Mouse (Mus musculus) layer of hippocampus, adult 11-12 months (tissue): ENCODE results near the gene Ipo9.
"Not testable (repeated sequence)": the region's sequence is repeated elsewhere in the genome, so short reads cannot be mapped to it uniquely, and the experiment has no call there.

ENCODE experiments used
- DNase-seq: peaks from one replicate; pipeline ENCODE4 v3.0.0; 2022; ENCODE audit warnings: low spot score

Ipo9 gene

DNA sequence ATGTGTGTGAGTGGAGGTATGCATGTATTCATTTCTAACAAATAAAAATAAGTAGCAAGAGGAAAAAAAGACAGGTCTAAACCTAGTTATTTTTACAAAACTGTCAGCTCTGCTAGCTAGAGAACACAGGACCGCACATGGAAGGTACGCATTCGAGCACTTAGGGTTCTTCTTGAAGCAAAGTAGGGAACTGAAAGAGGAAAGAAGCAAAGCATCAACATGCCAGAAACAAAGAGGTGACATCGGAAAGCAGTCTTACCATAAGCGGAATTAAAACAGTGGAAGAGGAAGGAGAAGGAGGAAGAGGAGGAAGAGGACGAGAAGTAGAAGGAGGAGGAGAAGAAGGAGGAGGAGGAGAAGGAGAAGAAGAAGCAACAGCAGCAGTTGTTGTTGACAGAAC, 2.9 kb downstream of the Ipo9 start:
- DNase-seq: no peak

DNA sequence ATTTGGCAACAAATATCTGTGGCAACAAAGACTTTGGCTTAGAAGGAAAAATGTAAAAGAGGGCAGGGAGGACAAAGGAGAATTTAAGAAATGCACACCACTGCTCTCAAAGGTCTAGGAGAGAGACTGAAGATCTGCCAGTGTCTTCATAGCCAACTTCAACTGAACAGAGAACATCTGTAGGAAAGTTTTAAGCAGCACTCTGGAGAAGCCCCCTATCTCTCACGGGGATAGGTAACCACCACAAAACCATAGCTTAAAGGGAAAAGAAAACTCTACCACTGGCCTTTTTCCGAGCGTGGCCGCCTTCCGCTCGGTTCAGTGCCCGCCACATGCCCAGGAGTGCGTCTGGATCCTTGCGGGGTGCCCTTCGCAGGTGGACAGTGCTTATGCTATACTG, 3.7 kb downstream of the Ipo9 start:
- no peak for DNase-seq

DNA sequence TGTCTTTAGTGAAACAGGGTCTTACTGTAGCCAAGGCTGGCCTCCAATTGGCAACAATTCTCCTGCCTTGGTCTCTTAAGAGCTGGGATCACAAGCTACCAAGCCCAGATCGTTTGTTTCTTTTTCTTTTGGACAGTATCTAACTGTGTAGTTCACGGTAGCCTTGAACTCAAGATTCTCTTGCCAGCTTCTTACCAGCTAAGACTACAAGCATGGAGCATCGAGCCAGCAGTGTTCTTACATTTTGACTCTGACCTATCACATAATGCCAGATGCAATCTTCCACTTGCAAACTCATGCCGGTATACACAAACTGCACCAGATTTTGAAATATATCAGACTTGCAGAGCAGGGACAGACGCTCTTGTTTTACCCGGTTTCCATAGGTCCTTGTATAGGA, 7.5 kb downstream of the Ipo9 start:
- no peak for DNase-seq

DNA sequence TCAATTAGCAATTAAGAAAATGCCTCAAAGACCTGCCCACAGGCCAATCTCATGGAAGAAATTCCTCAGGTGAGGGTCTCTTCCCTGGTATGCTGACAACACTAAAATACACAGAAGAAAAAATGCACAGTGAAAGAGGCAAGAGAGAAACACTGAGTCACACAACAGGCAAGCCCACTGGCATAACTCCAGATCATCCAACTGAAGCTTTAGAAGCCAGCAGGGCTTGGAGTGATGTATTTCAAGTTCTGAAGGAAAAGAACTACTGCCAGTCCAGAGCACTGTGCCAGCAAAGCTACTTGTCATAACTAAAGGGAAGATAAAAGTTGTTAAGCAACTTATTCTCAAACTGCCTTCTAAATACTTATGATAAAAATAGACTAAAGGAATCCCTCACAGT, 16.3 kb downstream of the Ipo9 start:
- no peak for DNase-seq

DNA sequence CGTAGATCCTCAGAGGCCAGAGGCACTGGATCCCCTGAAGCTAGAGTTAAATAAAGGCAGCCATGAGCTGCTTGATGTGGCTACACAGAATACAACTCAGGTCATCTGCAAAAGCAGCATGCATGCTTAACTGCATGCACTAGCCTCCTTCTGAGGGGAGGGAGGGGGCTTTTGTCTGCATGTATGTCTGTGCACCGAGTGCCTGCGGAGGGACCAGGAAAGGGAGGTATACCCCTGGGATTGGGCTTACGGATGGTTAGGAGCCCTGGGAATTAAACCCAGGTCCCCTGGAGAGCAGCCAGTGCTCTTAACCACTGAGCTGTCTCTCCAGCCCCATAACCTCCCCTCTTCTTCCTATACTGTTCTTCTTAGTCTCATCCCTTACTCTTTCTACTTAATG, 18.2 kb downstream of the Ipo9 start:
- no peak for DNase-seq

DNA sequence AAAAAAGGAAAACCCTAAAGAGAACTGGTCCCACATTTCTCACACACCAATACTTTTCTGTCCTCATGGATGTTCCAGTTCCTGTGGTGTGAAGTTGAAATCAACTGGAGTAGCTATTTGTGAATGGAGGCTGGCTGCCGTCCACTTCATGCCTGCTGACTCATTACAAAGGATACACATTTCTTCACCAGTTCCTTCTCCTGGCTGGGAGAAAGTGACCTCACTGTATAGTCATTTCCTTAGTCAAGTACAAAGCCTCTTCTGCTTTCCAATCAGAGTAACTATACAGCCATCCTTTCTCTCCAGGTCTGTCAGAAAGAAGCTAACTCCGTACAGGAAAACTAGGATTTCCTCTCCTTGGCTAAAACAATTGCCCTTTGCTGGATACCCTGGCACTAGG, 19.3 kb downstream of the Ipo9 start:
- no peak for DNase-seq

DNA sequence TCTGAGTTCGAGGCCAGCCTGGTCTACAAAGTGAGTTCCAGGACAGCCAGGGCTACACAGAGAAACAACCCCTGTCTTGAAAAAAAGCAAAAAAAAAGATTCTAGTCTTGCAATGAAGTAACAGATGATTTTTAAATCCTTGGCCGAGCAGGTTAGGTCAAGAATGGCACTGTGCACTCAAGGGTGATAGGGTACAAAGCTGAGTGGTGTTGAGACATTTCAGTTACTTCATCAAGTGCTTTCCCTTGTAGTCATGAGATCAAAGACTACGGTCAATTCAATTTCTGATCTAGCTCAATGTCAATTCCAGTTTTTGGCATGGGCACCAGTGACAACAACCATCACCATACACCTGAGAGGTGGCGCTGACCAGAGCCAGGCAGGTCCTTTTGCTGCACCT, 21.3 kb downstream of the Ipo9 start:
- no peak for DNase-seq

DNA sequence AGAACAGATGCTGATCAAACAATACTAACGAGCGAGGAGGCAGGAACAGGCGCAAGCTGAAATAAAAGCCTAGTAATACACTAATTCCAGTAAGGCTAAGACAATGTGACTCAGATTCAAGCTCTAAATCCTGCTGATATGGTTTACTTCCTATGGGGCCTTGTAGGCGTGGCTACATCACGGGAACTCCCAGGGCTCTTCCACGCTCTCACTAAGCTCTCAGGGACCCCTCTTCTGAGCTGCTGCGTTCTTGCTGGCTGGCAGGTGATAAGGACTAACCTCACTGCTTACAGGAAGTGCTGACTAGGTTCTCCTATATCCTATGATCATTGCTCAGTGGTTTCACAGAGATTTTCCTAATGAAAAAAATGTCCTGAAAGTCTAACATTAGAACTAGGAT, 24.9 kb downstream of the Ipo9 start:
- no peak for DNase-seq

DNA sequence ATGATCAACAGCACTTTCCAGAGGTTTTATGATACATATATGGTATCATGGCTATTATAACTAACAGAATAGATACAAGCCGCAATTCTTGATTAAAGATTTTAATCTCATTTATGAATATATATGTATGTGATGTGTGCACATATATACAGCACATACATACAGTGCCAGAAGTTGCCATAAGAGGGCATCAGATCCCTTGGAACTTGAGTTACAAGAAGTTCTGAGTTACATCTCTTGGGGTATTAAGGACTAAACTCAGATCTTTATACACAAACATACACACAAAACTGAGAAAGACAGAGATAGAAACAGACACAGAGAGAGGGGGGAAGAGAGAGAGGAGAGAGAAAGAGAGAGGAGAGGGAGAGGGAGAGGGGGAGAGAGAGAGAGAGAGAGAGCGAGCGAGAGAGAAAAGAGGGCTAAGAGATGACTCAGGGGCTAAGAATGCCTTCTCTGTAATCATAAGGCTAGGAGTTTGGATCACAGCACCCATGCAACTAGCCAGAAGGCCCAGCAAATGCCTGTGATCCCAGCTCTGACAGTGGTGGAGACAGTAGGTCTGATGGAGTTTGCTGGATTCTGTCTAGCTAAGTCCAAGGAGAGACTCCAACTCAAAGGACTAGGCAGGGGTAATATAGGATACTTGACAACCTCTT, 28.7 kb downstream of the Ipo9 start:
- DNase-seq: no peak

DNA sequence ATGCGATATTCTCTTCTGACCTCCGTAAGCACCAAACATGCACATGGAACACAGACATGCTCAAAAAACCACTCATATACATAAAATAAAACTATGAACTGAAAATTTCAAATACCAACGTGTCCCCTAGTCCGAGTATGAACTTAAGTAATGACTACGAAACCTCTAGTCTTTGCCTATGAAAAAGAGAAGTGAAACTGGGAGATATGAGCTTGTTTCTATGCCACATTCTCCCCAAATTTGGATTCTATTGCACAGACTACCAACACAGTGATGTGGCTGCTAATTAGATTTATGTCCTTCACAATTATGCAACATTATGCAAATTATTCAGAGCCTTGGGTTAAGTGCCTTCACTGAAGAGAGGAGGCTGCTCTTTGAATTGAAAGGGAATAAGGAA, 30.8 kb downstream of the Ipo9 start:
- DNase-seq: no peak

DNA sequence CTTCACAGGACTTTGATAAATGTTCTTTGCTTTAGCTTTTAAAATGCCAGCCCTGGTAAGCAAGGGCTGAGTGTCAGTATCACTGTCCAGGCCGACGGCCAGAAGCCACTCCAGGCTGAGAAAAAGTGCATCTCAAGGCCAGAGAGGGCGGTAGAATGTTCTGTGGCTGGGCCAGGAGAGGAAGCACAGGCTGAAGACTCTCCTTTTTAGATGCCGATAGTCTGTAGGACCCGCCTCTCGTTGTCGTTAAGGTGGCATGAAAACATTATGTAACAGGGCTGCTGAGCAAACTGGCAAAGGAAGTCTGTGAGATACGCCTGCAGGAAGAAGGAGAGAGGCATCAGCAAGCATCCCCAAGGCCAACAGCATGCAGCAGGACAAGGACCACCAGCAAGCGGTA, 45.1 kb downstream of the Ipo9 start:
- DNase-seq: no peak

DNA sequence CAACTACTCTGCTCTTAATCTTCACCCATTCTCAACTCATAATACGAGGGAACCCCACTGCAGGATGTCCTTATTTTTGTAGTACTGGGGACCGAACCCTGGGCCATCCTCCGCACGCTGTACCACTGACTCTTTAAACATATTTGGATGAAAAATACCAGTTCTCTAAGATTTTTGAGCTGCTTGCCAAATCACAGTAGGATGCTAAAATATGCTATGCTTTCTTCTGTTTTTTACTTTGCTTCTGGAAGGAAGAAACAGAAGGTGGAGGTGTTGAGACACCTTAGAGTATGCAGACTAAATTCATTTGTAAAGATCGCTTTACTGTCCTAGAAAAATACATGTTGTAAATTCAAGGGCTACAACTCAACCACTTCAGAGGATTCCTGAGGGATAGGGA, 46.1 kb downstream of the Ipo9 start:
- DNase-seq: no peak

DNA sequence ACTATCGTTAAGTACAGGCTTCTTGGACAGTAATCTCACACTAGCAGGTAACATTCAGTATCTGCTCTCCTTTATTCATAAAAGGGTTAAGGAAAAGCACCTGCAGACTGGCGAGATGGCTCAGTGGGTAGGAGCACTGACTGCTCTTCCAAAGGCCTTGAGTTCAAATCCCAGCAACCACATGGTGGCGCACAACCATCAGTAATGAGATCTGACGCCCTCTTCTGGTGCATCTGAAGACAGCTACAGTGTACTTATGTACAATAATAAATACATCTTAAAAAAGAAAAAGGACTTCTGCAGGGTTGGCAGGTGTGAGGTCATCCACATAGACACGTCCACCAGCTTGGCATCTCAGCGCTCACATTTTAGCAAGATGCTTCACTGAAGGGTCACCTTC, 48.7 kb downstream of the Ipo9 start:
- DNase-seq: not testable (repeated sequence)

DNA sequence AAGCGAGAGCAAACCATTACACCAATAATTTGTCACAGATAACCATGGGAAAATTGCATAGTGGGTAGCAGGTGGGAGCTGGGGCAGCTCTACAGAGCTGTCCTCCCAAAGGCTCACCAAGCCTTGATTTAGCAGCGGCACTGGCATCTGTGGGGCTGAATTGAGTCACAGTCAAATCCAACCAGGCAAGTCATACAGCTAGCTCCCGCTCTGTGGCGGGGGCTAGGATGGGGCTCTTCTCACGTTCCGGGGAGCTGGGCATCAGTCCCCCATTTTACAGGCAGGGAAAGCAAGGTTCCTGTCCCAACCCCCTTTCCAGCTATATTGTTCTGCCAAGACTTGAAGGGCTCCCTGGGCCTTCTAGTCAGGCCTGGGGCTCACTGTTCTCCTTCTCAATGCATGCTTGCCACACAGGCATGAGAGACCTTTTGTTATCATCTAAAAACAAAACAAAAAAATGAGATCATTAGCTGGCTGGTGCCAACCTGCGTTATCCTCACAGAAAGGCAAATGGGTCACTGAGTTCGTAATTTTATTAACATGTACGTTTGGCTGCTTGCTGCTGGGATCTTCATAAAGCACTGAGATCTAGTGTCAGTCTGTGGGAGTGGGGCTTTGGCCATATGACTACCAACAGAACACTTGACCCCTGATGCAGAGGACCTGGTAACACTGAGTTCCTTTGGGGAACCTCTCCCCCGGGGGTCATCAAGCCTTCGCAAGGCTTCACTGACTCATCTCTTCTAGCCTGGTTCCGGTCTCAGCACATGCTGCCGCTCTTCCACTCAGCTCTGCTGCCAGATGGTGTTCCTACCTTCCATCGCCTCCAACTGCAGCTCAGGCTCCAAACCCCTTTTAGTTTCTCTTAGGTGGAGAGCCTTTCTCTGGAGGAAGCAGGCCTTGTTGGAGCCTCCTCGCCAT, 50.0 kb downstream of the Ipo9 start:
- DNase-seq: peak; percentile 76

DNA sequence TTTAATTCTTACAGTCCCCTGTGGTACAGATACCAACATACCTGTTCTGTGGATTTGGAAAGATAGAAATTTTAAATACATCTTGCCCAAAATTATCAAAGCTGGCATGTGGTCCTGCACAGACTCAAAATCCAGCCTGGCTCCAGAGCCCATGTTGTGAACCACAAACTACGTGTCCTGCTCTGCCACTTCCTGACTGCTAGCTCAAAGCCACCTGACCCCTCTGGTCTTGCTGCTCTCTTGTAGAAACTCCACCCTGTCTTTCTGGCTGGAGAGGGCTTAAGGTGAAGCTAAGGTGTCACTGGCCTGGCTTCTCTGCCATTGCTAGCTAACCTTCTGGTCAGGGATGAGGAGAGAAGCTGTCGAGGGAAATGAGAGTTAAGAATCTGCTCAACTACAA, 51.3 kb downstream of the Ipo9 start:
- DNase-seq: no peak

DNA sequence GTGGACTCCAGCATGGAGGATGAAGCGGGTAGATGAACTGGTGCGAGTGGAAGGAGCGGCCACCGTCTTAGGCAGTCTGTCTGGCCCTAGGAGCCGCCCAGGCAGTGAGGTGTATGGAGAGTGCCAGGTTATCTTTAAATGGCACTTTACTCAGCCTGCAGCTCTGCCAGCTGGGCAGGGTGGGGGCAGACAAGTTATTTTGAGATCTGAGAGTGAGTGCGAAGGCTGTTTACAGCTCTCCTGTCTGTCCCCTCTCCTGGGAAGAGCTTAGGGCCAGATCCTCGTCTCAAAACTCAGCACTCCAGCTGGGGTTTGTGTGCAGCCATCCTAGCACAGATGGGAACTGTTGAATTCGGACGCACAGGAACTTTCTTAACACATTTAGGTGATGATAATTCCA, 51.7 kb downstream of the Ipo9 start:
- DNase-seq: no peak

DNA sequence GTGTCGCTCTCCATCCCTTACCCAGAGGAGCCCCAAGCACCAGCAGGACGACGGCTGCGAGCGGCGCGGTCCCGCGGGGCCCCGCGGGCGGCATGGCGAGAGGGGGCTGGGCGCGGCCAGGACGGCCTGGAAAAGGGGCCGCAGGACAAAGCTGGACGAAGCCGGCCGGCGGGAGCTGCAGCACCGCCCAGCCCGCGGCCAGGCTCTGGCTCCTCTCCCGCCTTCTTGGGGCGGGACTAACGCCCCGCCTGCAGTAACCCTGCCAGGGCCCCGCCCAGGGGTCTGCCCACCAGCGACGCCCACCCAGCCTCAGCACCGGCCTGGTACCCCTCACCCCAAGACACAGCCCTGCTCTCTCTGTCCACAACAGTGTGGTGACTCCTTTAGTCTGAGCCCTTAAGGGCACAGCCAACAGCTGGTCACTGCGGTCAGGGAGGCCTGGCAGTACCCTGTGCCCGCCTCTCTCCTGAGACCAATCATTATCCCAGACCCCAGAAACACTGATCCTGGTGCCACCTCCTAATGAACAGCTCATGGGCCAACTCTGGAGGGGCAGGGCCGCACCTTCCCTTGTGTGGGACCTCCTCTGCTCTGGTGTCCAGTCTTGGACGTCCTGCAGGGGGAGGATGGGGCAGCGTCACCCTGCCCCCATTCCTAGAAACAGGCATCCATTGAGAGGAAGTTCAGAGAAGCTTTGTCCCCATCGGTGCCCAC, 55.3 kb downstream of the Ipo9 start, which contains the start of gene Shisa4:
TSS of gene Shisa4 (minus strand) at position 370 of the 714 bp plus-strand sequence.
- DNase-seq: peak; percentile 82

DNA sequence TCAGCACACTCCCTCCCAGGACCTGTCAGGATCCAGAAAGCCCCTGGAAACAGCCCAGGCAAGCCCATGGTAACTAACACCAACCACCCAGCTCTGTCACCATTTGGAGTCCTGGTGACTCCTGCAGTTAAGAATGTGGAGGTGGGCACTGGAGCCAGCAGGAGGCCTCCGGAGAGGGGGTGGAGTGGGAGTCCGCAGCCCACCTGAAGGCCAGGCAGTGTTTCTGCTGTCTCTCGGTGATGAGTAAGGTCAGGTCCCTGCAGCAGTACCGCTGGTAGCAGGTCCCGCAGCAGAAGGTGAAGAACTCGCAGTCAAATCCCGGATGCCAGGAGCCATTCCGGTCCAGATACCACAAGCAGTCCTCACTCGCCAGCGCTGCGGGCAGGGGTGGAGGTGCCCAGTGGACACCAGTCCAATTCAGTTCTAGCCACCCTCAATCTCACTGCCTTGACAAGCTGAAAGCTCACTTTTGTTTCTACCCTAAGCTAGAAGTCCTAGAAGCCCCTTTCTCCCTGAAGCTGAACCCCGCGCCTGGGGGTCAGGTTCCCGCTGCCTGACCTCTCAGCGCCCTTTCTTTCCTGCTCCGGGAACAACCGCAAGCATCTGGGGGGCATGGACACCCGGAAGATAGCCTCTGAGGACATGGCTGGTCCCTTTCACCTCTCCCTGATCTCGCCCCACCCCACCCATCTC, 56.0 kb downstream of the Ipo9 start:
- DNase-seq: no peak

DNA sequence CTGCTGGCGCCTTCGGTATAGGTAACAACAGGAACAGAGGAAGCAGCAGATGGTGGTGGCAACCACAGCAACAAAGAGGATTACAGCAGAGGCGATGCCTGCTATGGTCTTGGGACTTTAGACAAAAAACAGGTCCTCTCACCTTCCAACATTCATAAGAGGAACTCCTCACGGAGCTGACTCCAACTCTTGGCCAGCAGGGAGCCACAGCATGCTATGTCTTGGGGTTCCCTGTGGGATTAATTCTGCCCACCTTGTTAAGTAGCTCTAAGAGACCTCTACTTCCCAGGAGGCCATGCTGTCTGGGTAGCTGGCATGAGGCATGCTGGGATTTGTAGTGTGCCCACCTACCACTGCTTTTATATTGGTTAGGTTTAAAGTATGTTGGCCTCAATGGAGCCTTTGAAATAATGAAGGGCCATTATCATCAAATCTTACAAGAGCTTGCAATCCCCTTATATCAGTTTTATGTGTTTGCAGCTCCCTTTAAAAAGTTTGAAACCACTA, 57.1 kb downstream of the Ipo9 start:
- DNase-seq: no peak

DNA sequence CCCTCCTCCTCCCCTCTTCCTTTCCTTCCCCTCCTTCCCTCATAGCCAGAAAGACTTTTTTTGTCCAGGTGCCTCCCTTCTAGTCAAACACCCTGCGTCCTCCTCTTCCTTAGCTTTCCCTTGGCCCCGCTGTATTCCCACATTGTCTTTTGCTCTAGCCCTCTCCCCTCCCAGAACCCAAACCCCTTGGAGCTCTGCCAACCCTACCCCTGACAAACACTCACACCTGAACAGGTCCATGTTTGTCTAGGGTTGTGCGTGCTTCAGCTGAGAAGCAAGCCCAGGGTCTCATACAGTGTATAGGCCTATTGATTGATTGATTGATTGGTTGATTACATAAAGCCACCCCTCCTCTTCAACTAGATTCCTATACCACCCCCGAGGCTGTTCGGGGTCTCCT, 60.9 kb downstream of the Ipo9 start:
- no peak for DNase-seq

DNA sequence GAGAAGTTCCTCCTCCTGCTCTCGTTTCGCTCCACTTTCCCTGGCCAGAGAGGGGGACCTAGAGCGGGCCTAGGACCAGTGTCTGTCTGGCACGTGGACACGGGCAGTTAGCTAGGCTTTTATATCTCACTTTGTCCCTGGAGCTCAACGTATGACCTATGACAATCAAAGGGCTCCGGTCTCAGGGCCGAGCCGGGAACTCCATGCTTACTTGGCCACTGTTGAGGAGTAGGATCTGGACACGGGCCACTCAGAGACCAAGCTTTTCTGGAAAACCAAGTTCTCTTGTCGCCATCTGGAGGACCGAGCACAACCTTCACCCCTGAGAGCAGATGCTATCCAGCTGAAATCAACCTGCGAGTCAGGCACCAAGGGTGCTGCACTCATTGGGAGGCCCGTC, 61.3 kb downstream of the Ipo9 start:
- no peak for DNase-seq

DNA sequence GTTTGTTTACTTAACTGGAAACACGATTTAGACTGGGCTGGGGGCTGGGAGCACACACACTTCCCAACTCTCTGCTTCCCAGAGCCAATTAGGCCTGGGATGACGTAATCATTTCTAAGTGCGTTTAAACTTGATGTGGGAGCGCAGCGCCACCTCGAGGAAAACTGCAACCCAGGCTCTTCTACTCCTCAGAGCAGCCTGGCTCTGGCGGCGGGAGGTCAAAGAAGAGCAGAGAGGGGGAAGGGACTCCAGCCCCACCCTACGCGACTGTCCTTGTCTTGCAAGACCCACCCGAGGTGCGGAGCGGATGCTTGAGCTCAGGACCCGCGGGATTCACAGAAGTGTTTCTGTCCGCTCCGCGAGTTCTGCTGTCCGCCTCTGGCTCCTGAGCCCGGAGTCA, 62.1 kb downstream of the Ipo9 start:
- peak; percentile 90 for DNase-seq
